Mouse (Mus musculus): Measurements from ENCODE around the gene Cfi. TPM values are rescaled to one million over a fixed set of nuclear protein-coding genes. Genes with fewer than 3 reads are reported as not detected.

Gene Cfi
- total RNA-seq (2021) = not detected

GRCm38 (mm10) chr3:129835388-129835934 is at the start of gene Cfi:
Gene Cfi, plus strand, starts transcription at chr3:129835884.
- no peak for DNase-seq

- no peak for DNase-seq
Measured at GRCm38 (mm10) chr3:129793801-129794200, 41.9 kb upstream of the Cfi start.

GRCm38 (mm10) chr3:129797341-129797740 is 38.3 kb upstream of the Cfi start:
- no peak for DNase-seq

GRCm38 (mm10) chr3:129798551-129798950 is 37.1 kb upstream of the Cfi start:
- DNase-seq = no peak

- DNase-seq = no peak
Measured at GRCm38 (mm10) chr3:129799011-129799410, 36.7 kb upstream of the Cfi start.

GRCm38 (mm10) chr3:129803765-129804164 is 31.9 kb upstream of the Cfi start, which contains the start of gene Lrit3:
Gene Lrit3, minus strand, starts transcription at chr3:129804030.
- no peak for DNase-seq

GRCm38 (mm10) chr3:129820847-129821246 is 14.8 kb upstream of the Cfi start:
- no peak for DNase-seq

GRCm38 (mm10) chr3:129821736-129822135 is 13.9 kb upstream of the Cfi start:
- no peak for DNase-seq

- DNase-seq = no peak
Measured at GRCm38 (mm10) chr3:129822206-129822775, 13.4 kb upstream of the Cfi start, which contains the start of gene Rrh. Gene Rrh, minus strand, starts transcription at chr3:129822587.

- DNase-seq = no peak
Measured at GRCm38 (mm10) chr3:129823293-129823692, 12.4 kb upstream of the Cfi start.

GRCm38 (mm10) chr3:129824146-129824545 is 11.5 kb upstream of the Cfi start:
- DNase-seq = no peak

GRCm38 (mm10) chr3:129824891-129825290 is 10.8 kb upstream of the Cfi start:
- no peak for DNase-seq

GRCm38 (mm10) chr3:129826691-129827090 is 9.0 kb upstream of the Cfi start:
- no peak for DNase-seq

GRCm38 (mm10) chr3:129827691-129828090 is 8.0 kb upstream of the Cfi start:
- no peak for DNase-seq

GRCm38 (mm10) chr3:129830626-129831025 is 5.1 kb upstream of the Cfi start:
- no peak for DNase-seq

GRCm38 (mm10) chr3:129831035-129831568 is 4.6 kb upstream of the Cfi start, which contains the start of gene Gar1:
Gene Gar1, minus strand, starts transcription at chr3:129831396.
- DNase-seq = peak; percentile 91 to 94

GRCm38 (mm10) chr3:129836051-129836697 is 490 bp downstream of the Cfi start:
- no peak for DNase-seq

GRCm38 (mm10) chr3:129836965-129837364 is 1.3 kb downstream of the Cfi start:
- DNase-seq = no peak

GRCm38 (mm10) chr3:129838017-129838416 is 2.3 kb downstream of the Cfi start:
- DNase-seq = no peak

GRCm38 (mm10) chr3:129845868-129846267 is 10.2 kb downstream of the Cfi start:
- no peak for DNase-seq

- DNase-seq = no peak
Measured at GRCm38 (mm10) chr3:129846846-129847245, 11.2 kb downstream of the Cfi start.

GRCm38 (mm10) chr3:129862592-129862991 is 26.9 kb downstream of the Cfi start:
- DNase-seq = no peak

GRCm38 (mm10) chr3:129863698-129864097 is 28.0 kb downstream of the Cfi start:
- peak; percentile 18 to 19 for DNase-seq

GRCm38 (mm10) chr3:129877327-129877726 is 41.6 kb downstream of the Cfi start:
- no peak for DNase-seq
